Mouse (Mus musculus) embryonic fibroblast, embryonic 13.5 days (primary cell): Measurements from ENCODE around the gene Prdm15. TPM values are rescaled to one million over a fixed set of nuclear protein-coding genes. Genes with fewer than 3 reads are reported as not detected.

Source experiments
- H3K27ac ChIP-seq: 2 replicates; pipeline ENCODE4 v1.5.1; 2012; ENCODE audit warnings: low read length, control low read depth, inconsistent platforms; ENCODE audit not compliant: insufficient read depth
- H3K4me1 ChIP-seq: 2 replicates; pipeline ENCODE4 v1.6.1; 2011; ENCODE audit warnings: low read length; ENCODE audit not compliant: control insufficient read depth, insufficient read depth
- H3K4me3 ChIP-seq: 2 replicates; pipeline ENCODE4 v1.5.1; 2011; ENCODE audit warnings: mild to moderate bottlenecking, control low read depth, low read length; ENCODE audit not compliant: insufficient read depth
- CTCF ChIP-seq: IDR thresholded peaks from 2 replicates; pipeline ENCODE4 v1.5.1; 2011; ENCODE audit warnings: mild to moderate bottlenecking, control low read depth, low read length, moderate library complexity, borderline replicate concordance; ENCODE audit not compliant: insufficient read depth
- POLR2A ChIP-seq: IDR thresholded peaks from 2 replicates; pipeline ENCODE4 v1.6.1; 2011; ENCODE audit warnings: low read depth, mild to moderate bottlenecking, control low read depth, low read length, moderate library complexity
- polyA plus RNA-seq: library from polyadenylated mRNA; stranded (reverse); fragments of >200 nt; gene quantifications from 2 replicates; pipeline ENCODE4 v1.2.4, GENCODE M21; 2011; ENCODE audit warnings: low read depth; ENCODE audit not compliant: missing spikeins, insufficient read length

Prdm15 gene
- polyA plus RNA-seq, 1 experiment, result 9.8 TPM

GRCm38 (mm10) chr16:97758288-97758687 lies 93.4 kb downstream of the Prdm15 start:
- Histone ChIP-seq H3K27ac (no peak overlapping the region), H3K4me3 (no peak overlapping the region), H3K4me1 (no peaks in the 10 kb centered on the region)
- TF ChIP-seq CTCF (no peak), POLR2A (no peak)

DNA sequence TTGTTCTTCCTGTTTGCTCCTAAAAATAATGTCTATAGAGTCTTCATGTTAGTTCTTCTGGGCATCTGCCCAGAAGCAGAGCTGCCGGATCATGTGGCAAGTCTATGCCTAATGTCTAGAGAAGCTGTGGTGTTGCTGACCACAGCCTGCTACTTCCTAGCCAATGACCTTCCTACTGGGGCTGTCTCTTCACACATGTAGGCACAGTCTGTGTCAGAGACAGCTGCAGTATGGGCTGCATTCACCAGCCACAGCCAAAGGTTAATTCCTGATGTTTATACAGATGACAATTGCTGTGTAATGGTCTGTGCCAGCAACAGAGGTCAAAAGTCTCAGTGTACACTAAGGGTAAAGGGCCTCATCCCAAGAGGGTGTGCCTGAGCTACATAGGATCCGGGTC lies 95.2 kb downstream of the Prdm15 start:
- H3K27ac ChIP-seq, result no peak overlapping the region
- TF ChIP-seq POLR2A (no peak), CTCF (no peak)
- H3K4me3 ChIP-seq, result no peak overlapping the region
- H3K4me1 ChIP-seq, result no peaks in the 10 kb centered on the region

GRCm38 (mm10) chr16:97752316-97752941 lies 99.2 kb downstream of the Prdm15 start:
- Histone ChIP-seq H3K4me1 (no peaks in the 10 kb centered on the region), H3K4me3 (no peak overlapping the region), H3K27ac (no peak overlapping the region)
- TF ChIP-seq CTCF (no peak), POLR2A (no peak)

- Histone ChIP-seq H3K27ac (no peak overlapping the region), H3K4me1 (no peaks in the 10 kb centered on the region), H3K4me3 (no peak overlapping the region)
- TF ChIP-seq POLR2A (no peak), CTCF (no peak)
Measured at GRCm38 (mm10) chr16:97751884-97752283, 99.8 kb downstream of the Prdm15 start.

DNA sequence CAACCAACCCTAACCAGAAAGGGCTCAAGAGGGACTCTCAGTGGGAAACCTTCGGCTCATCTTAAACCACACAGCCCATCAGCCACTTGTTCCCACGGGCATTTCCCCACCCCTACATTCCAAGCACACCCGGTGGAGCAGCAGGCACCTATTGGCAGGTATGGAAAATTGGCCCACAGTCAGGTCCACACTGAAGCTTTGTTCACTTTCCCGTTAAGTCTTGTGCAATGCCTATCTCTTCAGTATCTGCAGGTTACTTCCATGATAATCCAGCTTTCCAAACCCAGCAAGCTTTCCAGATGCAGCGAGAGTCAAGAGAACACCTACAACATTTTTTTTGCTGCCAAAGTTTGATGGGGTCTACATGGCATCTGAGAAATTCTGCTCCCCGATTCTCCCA lies 103.2 kb downstream of the Prdm15 start:
- H3K4me1 ChIP-seq, result no peaks in the 10 kb centered on the region
- TF ChIP-seq POLR2A, result no peak
- TF ChIP-seq CTCF, result no peak
- no peak overlapping the region for H3K27ac ChIP-seq
- no peak overlapping the region for H3K4me3 ChIP-seq

Other genes starting within 250 kb of the Prdm15 start
- gene Tmprss2, start 240.7 kb downstream of the Prdm15 start, polyA plus RNA-seq, result not detected in 2 replicates
- 0.32 TPM in 1 of 2 replicates, not detected in the other for gene Ripk4, start 88.1 kb downstream of the Prdm15 start, polyA plus RNA-seq
- gene C2cd2, start 110.7 kb upstream of the Prdm15 start, polyA plus RNA-seq, result 18.7 and 30.3 TPM in 2 replicates
- 18.4 and 20.4 TPM in 2 replicates for gene Zbtb21, start 110.8 kb upstream of the Prdm15 start, polyA plus RNA-seq
- gene B230307C23Rik, start 145.5 kb upstream of the Prdm15 start, polyA plus RNA-seq, result 13.8 and 25.3 TPM in 2 replicates
- 15.7 and 16.1 TPM in 2 replicates for gene A630089N07Rik, start 230.6 kb upstream of the Prdm15 start, polyA plus RNA-seq